Mouse (Mus musculus) frontal cortex, postnatal 25 days (tissue): ENCODE data around the gene Tedc1.

Source experiments
- DNase-seq, 2 experiments: peaks; one replicate each; pipeline ENCODE4 v3.0.0; 2022; ENCODE audit warnings: low spot score in 2 of 2

The Tedc1 gene

DNA sequence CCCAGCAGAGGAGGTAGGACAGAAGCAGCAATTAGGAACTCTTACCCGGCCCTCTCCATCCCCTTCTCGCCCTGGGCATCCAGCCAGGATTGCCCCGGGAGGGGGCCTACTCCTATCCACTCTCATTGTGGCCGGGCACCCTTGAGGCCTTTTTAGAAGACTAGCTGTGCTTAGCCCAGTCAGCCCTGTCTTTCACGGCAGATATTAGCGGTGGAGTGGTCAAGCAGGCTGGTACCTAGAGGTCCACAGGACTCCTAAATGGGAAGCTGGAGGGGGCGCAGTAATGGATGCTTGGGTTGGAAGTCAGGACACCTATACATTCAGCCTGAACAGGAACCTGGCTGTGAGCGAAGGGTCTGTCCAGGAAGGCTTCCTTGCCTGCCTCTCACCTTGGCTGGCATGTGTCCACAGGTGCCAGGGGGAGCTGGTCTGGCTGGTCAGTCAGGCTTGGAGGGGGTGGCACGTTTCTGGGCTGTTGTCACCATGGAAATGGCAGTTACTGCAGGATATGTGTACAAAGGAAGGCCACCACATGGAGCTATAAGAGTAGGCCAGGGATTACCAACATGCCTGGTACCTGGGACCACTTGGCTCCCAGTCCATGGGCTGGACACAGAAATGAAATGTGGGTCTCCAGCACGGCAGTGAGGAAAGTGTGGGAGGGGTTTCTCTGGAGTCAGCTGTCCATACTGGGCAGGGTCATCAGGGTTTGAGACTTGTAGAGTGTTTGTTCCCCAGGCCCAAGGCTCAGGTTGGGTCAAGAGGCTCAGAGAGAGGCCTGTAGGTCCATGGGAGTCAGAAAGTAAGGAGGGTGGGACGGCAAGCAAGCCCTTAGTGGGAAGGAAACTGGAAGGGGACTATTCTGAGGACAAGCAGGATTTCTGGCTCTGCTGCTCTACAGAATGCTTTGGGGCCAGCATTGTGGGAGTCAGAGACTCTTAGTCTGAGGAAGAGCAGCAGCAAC, 17.0 kb upstream of the Tedc1 start:
- no peak for DNase-seq

DNA sequence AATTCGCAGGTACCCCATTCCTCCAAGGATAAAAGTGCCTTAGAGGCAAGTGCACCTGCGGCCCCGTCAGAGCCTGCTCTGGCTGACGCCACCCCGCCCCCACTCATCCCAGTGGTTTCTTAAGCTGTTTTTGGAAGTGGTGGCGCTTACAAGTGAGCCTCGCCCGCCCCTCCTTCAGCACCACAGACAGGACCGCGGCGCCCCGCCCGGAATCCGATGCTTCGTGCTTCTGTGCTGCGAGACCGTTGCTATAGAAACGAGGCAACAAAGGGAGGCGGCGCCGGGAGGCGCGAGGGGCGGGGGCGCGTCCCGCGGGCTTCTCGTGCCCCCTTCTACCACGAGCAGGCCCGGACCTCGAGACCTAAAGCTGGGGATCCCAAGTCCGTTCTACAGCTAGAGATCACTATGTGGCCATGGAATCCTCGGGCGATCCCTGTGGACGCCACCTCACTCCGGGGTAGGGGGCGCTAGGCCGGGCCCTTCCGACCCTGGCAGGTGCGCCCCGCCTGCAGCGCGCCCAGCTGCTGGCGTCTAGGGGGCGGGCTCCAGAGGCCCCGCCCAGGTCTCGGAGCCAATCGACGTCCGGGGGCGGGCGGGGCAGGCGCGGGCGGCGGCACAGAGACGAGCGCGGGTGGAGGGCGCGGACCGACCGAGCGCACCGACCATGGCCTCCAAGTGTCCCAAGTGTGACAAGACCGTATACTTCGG, 16.2 kb upstream of the Tedc1 start, which contains the start of gene Crip2:
Gene Crip2, plus strand, starts transcription at position 329 of the 708 bp plus-strand sequence.
- DNase-seq: peak; percentile 87 to 89

DNA sequence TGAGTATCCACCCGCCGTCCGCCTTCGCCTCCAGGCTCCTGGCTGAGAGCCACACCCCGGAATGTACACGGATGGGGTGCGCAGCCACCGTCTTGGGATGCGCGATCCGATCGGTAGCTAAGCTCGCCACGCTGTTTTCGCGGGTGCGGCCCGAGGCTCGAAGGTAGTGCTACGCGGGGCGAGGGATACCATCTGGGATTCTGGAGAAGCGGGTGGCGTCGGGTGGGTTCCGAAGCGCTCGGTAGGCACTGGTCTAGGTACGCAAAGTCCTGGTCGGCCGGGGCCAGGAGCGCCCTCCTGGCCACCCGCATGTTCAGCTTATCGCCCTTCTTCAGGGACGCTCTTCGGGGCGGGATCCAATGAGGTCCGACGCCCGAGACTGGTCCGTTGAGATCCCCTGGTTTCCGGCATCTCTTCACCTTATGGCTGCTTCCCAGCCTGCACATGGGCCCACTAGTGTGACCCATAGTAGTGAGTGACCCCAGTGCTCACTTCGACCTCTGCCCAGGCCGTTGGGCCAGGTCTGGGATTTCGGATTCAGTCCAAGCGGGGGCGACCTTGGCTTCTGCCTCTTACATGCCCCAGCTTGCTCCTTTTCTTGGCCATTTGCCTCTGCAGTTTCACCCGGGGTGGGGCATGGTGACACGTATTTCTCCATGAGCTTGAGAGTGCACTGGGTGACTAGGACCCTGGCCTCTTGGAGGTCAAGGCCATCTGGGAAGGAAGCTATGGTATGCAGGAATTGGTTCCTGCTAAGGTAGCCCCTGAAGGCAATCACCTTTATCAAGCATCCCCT, 15.4 kb upstream of the Tedc1 start:
- DNase-seq: no peak

DNA sequence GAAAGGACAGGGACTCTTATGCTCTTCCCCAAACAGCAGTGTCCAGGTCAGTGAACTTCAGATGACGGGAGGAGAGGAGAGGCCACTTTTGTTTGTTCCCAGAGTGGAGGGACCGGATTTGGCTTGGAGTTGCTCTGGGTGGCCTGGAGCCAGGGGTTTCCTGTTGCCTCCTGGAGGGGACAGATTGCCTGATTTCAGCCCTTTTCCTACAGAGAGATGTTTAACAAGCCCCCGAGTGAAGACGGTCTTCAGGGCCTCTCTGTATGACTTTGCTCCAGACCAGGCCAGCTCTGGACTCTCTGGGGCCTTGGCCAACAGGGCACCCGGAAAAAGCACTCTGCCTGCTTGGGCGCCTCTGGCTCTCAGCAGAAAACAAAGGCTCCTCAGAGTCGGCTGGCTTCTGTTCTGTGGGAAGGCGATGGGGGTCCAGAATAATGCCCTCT, 14.7 kb upstream of the Tedc1 start:
- no peak for DNase-seq

DNA sequence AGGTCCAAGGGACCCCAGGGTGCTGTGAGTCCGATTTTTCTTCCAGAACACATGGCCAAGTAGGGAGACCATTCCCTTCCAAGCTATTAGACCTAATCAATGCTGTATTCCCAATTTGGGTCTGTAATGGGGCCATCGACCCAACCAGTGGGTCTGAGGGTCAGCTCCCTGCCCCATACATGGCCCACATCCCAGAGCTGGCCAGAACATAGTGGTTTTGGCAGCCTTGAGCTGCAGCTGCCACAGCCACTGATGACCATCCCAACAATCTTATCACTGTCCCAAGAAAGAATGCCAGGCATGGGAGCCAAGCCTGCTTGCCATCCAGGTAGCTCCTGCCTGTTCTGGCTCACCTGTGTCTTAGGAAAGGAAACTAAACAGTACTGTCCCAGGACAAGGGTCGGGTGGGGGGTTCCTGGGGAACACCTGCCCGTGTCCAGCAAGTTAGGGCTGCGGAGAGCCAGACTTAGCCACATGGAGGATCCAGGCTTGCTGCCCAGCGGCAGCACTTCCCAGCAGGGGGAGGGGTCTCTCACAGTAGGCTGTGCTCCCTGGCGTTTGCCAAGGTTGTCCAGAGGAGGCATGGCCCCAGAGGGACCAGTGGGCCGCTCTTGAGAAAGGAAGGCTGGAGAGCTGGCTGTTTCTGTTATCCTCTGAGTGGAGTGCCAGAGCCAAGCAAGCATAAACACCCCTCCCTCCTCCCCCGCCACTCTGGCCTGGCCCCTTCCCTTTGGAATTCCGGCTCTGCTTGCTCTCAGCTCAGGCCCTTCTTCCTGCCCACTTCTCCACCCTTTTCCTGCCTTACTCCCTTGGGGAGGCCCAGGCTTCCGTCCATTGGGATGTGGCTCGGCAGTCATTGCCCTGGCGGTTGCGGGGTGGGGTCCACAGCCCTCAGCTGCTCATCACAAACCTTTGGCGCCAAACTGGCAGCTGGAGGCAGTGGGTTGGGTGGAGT, 13.9 kb upstream of the Tedc1 start:
- DNase-seq: no peak

DNA sequence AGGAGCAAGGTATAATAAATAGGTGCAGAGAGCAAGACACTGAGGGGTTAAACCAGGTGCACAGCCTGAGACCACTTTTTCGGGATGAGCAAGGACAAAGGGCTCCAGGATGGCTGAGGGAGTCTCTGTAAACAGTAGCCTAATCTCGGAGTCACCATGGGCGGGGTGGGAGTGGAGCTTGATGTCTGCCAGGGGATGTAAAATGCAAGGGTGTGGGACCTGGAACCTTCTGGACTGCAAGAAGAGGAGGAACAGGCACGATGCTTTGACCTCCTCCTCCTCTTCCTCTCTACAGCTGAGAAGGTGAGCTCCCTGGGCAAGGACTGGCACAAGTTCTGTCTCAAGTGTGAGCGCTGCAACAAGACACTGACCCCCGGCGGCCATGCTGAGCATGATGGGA, 13.1 kb upstream of the Tedc1 start:
- DNase-seq: no peak

DNA sequence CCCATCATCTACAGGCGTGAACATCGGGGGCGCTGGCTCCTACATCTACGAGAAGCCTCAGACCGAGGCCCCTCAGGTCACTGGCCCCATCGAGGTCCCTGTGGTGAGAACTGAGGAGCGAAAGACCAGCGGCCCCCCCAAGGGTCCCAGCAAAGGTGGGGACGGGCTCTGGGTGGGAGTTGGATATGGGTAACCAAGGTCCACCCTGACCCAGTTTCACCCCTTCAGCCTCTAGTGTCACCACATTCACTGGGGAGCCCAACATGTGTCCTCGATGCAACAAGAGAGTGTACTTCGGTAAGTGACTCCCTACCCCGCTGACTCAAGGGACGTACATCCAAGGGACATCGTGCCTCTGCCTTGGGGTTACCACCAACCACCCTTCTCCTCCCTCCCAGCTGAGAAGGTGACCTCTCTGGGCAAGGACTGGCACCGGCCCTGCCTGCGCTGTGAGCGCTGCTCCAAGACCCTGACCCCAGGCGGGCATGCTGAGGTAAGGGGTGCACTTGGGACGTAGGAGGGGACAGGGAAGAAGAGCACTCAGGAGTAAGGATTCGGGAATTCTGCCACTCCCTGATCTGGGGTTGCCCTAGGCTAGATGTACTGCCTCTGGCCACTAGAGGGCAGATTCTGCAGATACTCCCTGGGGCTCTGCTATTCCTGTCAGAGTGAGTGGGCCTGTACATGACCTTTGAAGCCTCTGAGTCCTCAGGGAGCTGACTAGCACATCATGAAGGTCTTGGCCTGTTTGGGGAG, 12.0 kb upstream of the Tedc1 start:
- no peak for DNase-seq

DNA sequence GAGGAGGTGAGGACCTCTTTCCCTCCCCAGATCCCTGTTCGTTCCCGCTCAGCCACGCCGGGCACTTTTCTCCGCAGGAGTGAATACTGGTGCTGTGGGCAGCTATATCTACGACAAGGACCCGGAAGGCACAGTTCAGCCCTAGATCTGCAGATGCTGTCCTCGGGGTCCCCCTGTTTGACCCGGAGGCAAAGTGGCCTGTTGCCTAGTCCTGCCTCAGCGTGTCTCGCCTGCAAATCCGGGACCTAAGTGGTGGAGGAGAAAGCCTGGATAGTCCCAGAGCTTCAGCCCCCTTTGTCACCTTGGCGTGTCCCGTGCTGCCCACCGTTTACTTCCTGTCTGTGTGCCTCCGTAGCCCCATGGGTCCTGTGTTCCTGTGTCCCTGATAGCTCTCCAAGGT, 11.3 kb upstream of the Tedc1 start:
- DNase-seq: no peak

DNA sequence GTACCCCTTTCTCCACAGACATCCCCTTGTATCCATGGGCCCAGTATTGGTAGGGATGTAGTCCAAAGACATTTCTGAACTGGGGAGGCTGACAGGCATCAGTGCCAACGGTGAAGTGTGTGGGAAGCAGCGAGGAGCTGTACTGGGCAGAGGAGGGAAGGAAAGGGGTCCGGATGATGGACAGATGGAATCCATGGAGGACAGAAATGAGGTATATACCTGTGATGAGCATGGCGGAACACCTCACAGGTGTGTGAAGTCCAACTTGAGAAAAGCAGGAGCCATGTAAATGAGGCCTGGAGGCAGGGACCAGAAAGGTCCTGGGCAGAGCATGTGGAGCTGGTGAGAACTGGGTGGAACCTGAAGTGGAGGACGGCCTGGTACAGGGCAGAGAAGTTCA, 10.6 kb upstream of the Tedc1 start:
- DNase-seq: no peak

DNA sequence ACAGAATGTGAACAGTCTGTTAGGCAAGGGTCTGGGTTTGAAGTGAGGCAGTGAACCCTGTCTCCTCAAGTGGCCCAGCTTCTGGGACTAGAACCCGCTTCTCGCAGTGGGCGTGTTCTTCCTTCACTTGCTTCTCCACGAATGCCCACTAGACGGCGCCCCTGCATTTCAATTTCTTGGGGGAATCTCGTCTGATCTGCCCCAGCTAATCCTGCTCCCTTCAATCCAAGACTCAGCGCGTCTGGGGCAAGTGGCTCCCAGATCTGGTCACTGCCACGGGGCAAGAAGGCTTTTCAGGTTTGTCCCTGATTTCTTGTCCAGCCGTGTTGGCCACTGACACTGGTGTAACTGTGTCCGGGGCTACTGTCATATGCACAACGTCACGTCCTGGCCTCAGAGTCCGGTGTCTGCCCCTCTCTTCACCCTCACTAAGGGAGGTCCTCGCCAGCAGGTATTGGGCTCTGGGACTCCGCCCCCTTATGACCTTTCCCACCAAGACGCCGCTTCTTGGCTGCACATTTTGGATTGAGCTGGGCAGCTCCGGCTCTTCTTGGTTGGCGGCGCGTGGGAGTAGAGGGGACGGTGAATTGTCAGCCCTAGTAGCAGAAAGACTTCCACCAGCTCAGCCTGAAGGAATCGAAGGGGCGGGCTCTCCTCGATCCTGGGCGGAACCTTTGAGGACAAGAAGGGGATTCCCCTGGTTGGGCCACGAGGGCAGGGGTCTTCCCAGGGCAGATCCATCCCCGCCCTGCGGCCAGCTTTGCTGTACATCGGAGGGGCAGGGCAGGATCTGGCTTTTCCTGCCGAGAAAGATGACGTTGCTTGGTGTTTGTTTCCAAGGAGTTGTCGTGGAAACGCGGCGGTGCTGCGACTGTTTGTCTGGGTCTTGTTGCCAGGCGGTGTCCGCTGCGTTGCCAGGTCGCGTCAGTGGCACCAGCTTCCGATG, 9.8 kb upstream of the Tedc1 start, which contains the start of gene Crip1:
Gene Crip1, plus strand, starts transcription at position 205 of the 946 bp plus-strand sequence.
- peak; percentile 76 to 83 for DNase-seq

DNA sequence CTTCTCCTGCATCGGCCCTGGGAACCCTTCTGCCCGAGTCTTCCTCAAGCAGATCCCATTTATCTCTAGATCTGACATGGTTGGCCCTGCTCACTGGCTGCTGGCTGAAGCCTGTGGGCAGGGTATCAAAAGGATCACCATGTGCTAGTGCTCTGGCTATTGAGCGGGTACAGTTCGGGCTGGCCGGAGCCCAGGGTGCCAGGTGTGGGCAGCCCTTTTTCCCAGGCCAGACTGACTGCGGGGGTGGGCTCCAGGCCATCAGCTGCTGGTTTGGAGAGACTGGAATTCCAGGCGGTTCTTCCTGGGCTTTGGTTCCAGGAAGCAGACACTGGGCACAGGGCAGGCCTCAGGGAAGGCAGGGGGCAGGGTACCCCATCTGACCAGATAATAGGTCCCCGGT, 8.7 kb upstream of the Tedc1 start:
- DNase-seq: no peak

DNA sequence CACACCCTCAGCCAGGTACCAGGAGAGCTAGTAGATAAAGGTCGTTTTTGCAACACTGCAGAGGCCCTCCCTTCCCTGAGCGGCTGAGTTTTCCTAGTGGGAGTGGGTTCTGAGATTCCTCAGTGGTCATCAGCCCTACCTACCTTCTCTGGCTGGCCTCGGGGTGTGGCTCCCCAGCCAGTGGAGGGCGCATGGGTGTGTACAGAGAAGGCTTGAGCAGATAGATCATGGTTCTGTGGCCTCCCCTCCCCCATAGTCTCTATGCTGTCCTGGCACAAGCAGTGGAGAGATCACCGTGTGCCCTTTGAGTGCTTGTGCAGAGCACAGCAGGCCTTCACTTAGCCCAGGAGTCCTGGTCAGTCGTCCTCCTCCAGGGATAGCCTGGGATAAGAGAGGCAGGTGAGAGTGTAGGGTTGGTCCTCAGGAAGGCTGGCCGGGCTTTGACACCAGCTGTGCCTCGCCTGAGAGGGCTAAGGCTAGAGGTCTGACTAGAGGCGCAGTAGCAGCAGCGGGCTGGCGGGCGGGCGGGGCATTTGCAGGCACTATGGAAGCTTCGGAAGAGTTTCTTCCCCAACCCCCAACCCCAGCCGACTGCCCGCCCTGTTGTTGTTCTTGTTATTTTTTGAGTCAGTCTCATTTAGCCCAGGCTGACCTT, 7.7 kb upstream of the Tedc1 start:
- DNase-seq: no peak

DNA sequence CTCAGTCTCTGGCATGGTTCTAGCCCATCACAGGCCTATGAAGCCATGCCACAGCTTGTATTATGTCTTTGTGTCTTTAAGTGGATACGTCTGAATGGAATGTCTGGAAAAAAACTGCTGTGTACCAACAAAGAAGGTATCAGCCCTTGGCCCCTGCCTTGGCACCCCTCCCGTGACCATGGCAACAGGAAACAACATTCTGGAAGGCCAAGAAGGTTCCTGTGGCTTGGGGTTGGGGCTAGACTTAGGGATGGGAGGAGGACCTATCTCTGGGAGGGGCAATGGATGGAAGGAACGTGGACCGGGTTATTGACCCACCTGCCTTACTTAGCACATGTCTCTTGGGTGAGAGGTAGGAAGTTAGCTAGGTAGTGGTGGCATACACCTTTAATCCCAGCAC, 6.9 kb upstream of the Tedc1 start:
- no peak for DNase-seq

DNA sequence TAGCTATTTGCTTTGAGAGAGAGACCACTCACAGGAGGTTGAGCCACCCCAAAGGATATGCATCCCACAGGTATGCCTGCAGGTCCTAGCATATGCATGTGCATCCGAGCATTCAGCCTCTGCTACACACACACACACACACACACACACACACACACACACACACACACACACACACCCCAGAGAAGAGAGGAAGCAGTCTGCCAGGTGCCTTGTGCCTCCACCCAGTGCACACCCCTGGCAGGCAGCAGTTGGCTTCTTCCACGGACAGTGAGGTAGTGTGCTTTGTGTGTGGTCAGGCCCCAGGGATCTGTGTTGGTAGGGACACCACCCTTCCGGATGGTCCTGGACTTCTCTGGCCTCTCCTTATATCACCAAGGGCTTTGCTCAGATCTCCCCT, 6.3 kb upstream of the Tedc1 start:
- no peak for DNase-seq

DNA sequence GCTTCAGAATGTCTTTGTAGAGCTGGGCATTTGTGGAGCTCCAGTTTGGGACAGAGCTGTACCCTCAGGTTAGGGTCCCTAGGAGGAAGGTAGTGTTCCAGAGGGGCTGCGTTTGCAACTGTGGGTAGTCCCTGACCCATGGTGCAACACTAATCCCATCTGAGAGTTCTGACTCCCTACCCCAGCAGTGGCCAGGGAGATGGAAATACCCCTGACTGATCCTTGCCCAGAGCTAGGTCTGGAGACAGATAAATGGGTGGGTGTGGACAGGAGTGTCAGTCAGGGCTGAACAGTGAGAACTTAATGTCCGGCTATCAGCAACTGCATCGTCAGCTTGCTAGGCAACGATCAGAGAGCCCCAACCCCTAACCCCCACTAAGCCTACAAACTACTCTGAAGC, 5.6 kb upstream of the Tedc1 start:
- DNase-seq: no peak

DNA sequence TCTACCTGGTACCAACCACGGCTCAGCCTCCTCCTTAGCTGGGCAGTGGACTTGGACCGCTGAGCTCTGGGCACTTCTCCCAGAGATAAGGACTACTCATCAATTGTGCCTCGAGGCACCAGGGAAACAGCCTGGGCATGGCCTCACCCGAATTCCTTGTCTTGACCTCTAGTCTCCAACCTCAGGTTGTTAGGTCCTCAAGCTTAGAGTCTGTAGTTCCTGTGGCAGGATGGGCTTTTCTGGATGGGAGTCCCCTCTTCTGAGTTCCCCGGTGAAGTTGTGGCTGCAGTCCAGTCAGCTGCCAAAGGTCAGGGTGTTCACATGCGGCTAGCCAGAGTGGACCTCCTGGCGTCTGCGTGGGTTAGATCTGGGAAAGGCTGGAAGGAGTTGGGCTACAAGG, 5.2 kb upstream of the Tedc1 start:
- no peak for DNase-seq

DNA sequence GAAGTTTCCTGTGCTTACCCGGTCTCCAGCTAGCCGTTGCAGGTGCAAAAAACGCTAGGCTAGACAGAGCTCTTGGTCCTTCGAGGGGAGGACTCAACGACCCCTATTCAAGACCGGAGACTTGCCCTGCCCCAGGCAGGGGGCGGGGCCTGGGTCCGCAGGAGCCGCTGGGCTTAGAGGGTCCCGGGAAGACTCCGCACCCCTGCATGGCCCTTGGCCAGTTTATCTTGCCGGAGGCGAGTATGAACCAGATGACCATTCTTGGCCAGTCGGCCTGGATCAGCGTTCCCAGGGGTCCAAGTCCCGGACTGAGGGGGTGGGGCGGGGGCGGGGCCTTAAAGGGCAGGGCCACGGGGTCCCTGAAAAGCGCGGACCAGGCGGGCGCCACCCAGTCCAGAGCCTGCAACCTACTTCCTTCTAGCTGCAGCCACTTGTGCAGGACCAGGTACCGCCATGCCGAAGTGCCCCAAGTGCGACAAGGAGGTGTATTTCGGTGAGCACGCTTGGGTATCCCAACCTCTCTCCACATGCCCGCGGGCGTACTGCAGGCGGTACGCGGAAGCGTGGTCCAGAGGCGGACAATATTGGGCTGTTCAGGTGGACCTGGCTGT, 4.5 kb upstream of the Tedc1 start:
- no peak for DNase-seq

DNA sequence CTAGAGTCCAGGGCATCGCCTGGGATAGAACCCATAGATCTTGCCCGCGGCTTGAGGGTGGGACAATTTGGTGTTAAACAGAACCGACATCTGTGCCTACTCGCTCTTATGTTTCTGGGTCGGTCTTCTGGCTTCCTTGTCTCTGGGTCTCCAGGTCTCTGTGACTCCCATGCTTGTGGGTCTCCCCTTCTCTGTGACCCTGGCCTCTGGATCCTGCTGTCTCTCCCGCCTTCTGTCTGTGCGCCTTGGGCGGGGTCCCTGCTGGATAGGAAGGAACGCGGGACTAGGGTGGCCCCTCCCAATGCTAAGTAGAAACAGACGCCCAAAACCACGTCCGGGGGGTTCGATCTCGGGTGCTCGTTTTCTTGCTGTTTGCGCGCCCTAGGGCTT, 4.0 kb upstream of the Tedc1 start:
- no peak for DNase-seq
